Mouse (Mus musculus) spleen, adult 2 months (tissue): ENCODE results near the gene Mccc2.

Experiments
- CTCF ChIP-seq: fragments of 200-500 bp; IDR thresholded peaks from 2 replicates; pipeline ENCODE4 v1.5.1; 2011; ENCODE audit warnings: mild to moderate bottlenecking, inconsistent platforms; ENCODE audit not compliant: insufficient read depth, insufficient read length, insufficient replicate concordance; ENCODE audit errors: extremely low read depth
- POLR2A ChIP-seq: fragments of 200-500 bp; IDR thresholded peaks from 2 replicates; pipeline ENCODE4 v1.6.1; 2011; ENCODE audit warnings: low read depth, low read length, inconsistent platforms

DNA sequence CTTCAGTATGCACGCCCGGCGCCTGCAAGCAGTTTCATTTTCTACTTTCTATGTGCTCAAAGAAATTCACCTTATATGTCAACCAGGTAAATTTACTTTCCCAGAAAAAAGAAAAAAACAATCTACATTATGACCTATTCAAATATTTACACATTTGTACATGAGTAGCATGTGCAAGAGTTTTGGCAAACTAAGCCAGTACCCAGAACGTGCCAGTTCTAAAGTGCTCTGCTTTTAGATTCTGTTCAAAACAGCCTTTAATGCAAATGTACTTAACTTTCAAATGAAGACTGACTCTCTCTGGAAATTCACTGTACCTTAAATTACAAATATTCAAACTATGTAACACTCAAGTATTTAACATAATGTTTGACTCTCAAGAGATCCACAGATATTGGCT, 25.8 kb downstream of the Mccc2 start:
- TF ChIP-seq CTCF (no peak), POLR2A (no peak)
